Mouse (Mus musculus) midbrain, embryonic 12.5 days (tissue): ENCODE data around the gene A730049H05Rik. TPM values are rescaled to one million over a fixed set of nuclear protein-coding genes. Genes with fewer than 3 reads are reported as not detected.

Experiments
- ATAC-seq: fragments of 200-750 bp; cut with Nextera tagmentation; 2 replicates; pipeline ENCODE4 v1.8.0; 2017; ENCODE audit warnings: low read depth, moderate TSS enrichment, moderate library complexity; ENCODE audit not compliant: low FRiP score
- H3K27ac ChIP-seq: fragments of 300-500 bp; sonication (generic); replicated peaks from 2 replicates; pipeline ENCODE4 v1.5.1; 2016; ENCODE audit warnings: mild to moderate bottlenecking
- H3K27me3 ChIP-seq: fragments of 300-500 bp; sonication (generic); 2 replicates; pipeline ENCODE4 v1.6.1; 2016; ENCODE audit warnings: mild to moderate bottlenecking
- H3K36me3 ChIP-seq: fragments of 300-500 bp; sonication (generic); 2 replicates; pipeline ENCODE4 v1.6.1; 2016
- H3K4me1 ChIP-seq: fragments of 300-500 bp; sonication (generic); 2 replicates; pipeline ENCODE4 v1.6.1; 2016
- H3K4me2 ChIP-seq: fragments of 300-500 bp; sonication (generic); replicated peaks from 2 replicates; pipeline ENCODE4 v1.6.1; 2016; ENCODE audit warnings: mild to moderate bottlenecking, moderate library complexity
- H3K4me3 ChIP-seq: fragments of 300-500 bp; sonication (generic); 2 replicates; pipeline ENCODE4 v1.5.1; 2016; ENCODE audit warnings: mild to moderate bottlenecking
- H3K9ac ChIP-seq: fragments of 300-500 bp; sonication (generic); replicated peaks from 2 replicates; pipeline ENCODE4 v1.6.1; 2016; ENCODE audit warnings: mild to moderate bottlenecking, moderate library complexity
- H3K9me3 ChIP-seq: fragments of 300-500 bp; sonication (generic); 2 replicates; pipeline ENCODE4 v1.6.1; 2016; ENCODE audit warnings: mild to moderate bottlenecking
- WGBS: fragments of 180-500 bp; shearing (Covaris S2); methylation state at CpG from one replicate; pipeline ENCODE4 v1.1.7; 2016; 5-methylcytosine and 5-hydroxymethylcytosine counted together
- polyA plus RNA-seq: library from polyadenylated mRNA; unstranded; fragments of >200 nt; fragmentation: Nextera tagmentation; extraction: Ambion mirVana; gene quantifications from 2 replicates; pipeline ENCODE4 v1.2.1, GENCODE M21; 2016

A730049H05Rik gene
- polyA plus RNA-seq, 1 experiment from 2014 or later, result 0.29 TPM

- 68% methylated on average over 4 of the region's 4 CpGs for WGBS
- no peak for ATAC-seq
- no peaks in the 10 kb centered on the region for H3K36me3 ChIP-seq
- H3K4me2 ChIP-seq, result no peak within 1 kb of the TSS
- no peaks in the 10 kb centered on the region for H3K4me1 ChIP-seq
- no peak within 1 kb of the TSS for H3K4me3 ChIP-seq
- no peak within 1 kb of the TSS for H3K27ac ChIP-seq
- H3K9me3 ChIP-seq, result no peaks in the 10 kb centered on the region
- H3K9ac ChIP-seq, result no peak within 1 kb of the TSS
- H3K27me3 ChIP-seq, result no peaks in the 10 kb centered on the region
Observed at GRCm38 (mm10) chr6:92869089-92869581, 52.9 kb downstream of the A730049H05Rik start, which contains the start of gene Gm15737. Gene Gm15737, plus strand, starts transcription at chr6:92869357.

DNA sequence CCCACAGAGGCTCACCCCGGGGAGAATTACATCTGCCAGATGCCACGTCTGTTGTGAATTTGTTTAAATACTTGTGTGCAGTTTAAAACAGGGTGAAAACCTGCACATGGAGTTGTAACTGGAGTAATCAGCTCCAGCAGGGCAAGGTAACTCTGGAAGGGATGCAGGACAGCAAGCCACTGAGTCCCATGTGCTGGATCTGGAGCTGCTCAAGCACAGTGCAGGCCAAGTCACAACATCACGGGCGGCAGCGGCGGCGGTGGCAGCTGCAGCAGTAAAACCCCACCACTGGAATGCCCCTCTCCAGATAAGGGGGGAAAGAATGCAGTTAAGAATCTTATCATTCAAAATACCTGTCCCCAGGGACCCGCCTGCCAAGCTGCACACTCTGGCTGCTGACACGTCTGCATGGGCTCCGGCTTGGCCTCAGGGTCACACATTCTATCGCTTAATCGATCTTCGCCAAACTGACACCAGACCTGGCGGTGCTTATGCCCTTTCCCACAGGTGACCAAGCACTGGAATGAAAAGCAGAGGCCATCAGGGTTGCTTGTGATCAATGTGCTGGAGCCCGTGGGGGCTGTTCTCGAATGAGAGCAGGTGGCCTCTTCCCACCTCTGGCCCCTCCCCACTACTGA is 53.4 kb downstream of the A730049H05Rik start:
- no peak for ATAC-seq
- H3K9me3 ChIP-seq, result no peaks in the 10 kb centered on the region
- no peaks in the 10 kb centered on the region for H3K4me1 ChIP-seq
- H3K36me3 ChIP-seq, result no peaks in the 10 kb centered on the region
- no peaks in the 10 kb centered on the region for H3K27me3 ChIP-seq
- 70% methylated on average over 16 of the region's 16 CpGs for WGBS
- H3K4me2 ChIP-seq, result no peak overlapping the region
- no peak overlapping the region for H3K9ac ChIP-seq
- no peak overlapping the region for H3K4me3 ChIP-seq
- H3K27ac ChIP-seq, result no peak overlapping the region

DNA sequence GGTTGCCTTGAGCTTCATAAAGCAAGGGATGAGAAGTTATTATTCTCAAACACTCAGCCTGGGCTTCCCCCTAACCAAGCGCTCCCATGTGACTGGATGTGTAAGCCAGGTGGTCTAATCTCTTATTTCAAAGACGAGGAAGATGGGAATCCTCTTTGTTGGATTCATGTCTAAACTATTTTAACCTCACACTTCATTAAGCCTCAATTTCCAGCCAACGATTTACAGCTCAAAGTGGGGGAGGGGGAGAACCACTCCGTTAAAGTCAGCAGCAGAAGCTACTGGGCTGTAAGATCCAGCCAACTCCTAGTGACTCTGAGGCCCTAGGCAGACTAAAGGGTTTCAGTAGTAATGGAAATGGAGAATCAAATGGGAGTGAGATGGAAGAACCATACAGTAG is 55.5 kb downstream of the A730049H05Rik start:
- no peak overlapping the region for H3K9ac ChIP-seq
- H3K36me3 ChIP-seq, result no peaks in the 10 kb centered on the region
- no peaks in the 10 kb centered on the region for H3K9me3 ChIP-seq
- WGBS, result 69% methylated on average over 4 of the region's 4 CpGs
- H3K27me3 ChIP-seq, result no peaks in the 10 kb centered on the region
- H3K4me2 ChIP-seq, result no peak overlapping the region
- no peak for ATAC-seq
- no peak overlapping the region for H3K4me3 ChIP-seq
- no peak overlapping the region for H3K27ac ChIP-seq
- no peaks in the 10 kb centered on the region for H3K4me1 ChIP-seq

DNA sequence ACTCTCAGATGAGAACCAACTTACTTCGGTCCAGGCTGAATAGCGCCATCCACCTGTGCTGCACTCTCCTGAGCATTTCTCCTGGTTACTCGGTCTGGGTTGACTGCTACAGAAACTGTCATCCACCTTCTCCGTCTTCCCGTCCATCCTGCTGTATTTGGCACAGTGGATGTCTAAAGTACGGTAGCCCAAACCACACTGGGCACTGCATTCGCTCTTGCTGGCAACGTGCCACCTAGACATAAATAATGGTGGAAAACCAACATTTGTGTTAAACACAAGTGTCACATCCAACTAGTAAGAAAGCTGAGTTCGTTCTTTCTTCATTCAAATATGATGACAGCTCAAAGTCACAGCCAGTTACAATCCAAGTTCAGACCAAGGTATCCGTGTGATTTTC is 56.5 kb downstream of the A730049H05Rik start:
- Histone ChIP-seq H3K4me1 (no peaks in the 10 kb centered on the region), H3K4me2 (no peak overlapping the region), H3K9me3 (no peaks in the 10 kb centered on the region), H3K36me3 (no peaks in the 10 kb centered on the region), H3K27ac (no peak overlapping the region), H3K27me3 (no peaks in the 10 kb centered on the region), H3K4me3 (no peak overlapping the region), H3K9ac (no peak overlapping the region)
- 90% methylated on average over 10 of the region's 10 CpGs for WGBS
- no peak for ATAC-seq

GRCm38 (mm10) chr6:92874854-92875253 is 58.6 kb downstream of the A730049H05Rik start:
- 79% methylated on average over 5 of the region's 5 CpGs for WGBS
- Histone ChIP-seq H3K27me3 (peaks cover 7% of the 10 kb centered on the region; the same call in 1 of the 2 replicates), H3K9me3 (no peaks in the 10 kb centered on the region), H3K4me1 (no peaks in the 10 kb centered on the region), H3K4me2 (no peak overlapping the region), H3K4me3 (no peak overlapping the region), H3K27ac (no peak overlapping the region), H3K9ac (no peak overlapping the region), H3K36me3 (no peaks in the 10 kb centered on the region)
- ATAC-seq, result no peak

DNA sequence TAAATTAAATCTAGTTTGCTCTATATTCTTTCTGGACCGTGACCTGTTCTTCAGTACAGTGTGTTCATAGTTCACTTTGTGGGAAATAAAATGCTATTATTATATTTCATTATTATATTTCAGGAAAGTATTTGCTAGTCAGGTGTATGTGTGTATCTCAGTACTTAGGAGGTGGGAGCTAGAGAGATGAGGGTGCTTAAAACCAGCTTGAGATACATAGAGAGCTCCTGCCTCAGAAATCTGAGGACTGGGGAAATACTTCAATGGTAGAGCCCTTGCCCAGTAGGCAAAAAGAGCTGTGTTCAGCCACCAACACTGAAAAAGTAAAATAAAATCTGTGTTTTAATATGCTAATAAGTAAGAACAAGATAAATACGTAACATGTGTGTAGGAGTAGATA is 59.1 kb downstream of the A730049H05Rik start:
- H3K4me2 ChIP-seq, result no peak overlapping the region
- no peaks in the 10 kb centered on the region for H3K9me3 ChIP-seq
- H3K4me3 ChIP-seq, result no peak overlapping the region
- no peak for ATAC-seq
- no peak overlapping the region for H3K27ac ChIP-seq
- 95% methylated on average over 2 of the region's 2 CpGs for WGBS
- no peaks in the 10 kb centered on the region for H3K36me3 ChIP-seq
- H3K27me3 ChIP-seq, result peaks cover 8% of the 10 kb centered on the region; the same call in 1 of the 2 replicates
- H3K9ac ChIP-seq, result no peak overlapping the region
- no peaks in the 10 kb centered on the region for H3K4me1 ChIP-seq

GRCm38 (mm10) chr6:92876121-92876520 is 59.8 kb downstream of the A730049H05Rik start:
- Histone ChIP-seq H3K36me3 (no peaks in the 10 kb centered on the region), H3K4me1 (no peaks in the 10 kb centered on the region), H3K4me3 (no peak overlapping the region), H3K27me3 (peaks cover 8% of the 10 kb centered on the region; the same call in 1 of the 2 replicates), H3K9me3 (no peaks in the 10 kb centered on the region), H3K4me2 (no peak overlapping the region), H3K27ac (no peak overlapping the region), H3K9ac (no peak overlapping the region)
- 84% methylated on average over 5 of the region's 5 CpGs for WGBS
- ATAC-seq, result no peak

DNA sequence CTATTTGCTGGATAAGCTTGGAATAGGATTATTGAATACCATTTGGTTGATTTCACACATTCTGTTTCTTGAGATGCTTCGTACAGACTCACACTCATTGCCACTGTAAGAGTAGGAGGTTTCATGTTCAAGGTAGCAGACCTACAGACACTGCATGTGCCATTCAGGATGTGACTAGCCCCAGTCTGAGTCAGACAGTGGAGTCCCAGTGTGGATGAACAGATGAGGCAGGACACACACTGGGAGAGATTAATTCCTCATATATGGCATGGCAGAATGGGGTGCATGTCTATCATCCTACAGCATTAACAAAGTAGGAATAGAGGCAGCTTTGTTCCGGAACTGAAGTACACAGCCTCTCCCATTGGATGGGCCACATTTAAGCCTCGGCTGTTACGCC is 61.0 kb downstream of the A730049H05Rik start:
- ATAC-seq, result no peak
- WGBS, result 93% methylated on average over 4 of the region's 4 CpGs

GRCm38 (mm10) chr6:92878771-92879170 is 62.5 kb downstream of the A730049H05Rik start:
- no peak overlapping the region for H3K9ac ChIP-seq
- peaks cover 10% of the 10 kb centered on the region for H3K4me1 ChIP-seq
- H3K27ac ChIP-seq, result no peak overlapping the region
- 92% methylated on average over 5 of the region's 5 CpGs for WGBS
- H3K36me3 ChIP-seq, result no peaks in the 10 kb centered on the region
- H3K27me3 ChIP-seq, result peaks cover 17% of the 10 kb centered on the region; the same call in 1 of the 2 replicates
- H3K4me3 ChIP-seq, result no peak overlapping the region
- no peaks in the 10 kb centered on the region for H3K9me3 ChIP-seq
- H3K4me2 ChIP-seq, result no peak overlapping the region
- ATAC-seq, result no peak

More for the DNA sequence above, 61.0 kb downstream of the A730049H05Rik start:
- no peaks in the 10 kb centered on the region for H3K9me3 ChIP-seq
- H3K9ac ChIP-seq, result no peak overlapping the region
- no peaks in the 10 kb centered on the region for H3K36me3 ChIP-seq
- no peak overlapping the region for H3K27ac ChIP-seq
- H3K4me2 ChIP-seq, result no peak overlapping the region
- H3K4me1 ChIP-seq, result no peaks in the 10 kb centered on the region
- peaks cover 12% of the 10 kb centered on the region; the same call in 1 of the 2 replicates for H3K27me3 ChIP-seq
- H3K4me3 ChIP-seq, result no peak overlapping the region

DNA sequence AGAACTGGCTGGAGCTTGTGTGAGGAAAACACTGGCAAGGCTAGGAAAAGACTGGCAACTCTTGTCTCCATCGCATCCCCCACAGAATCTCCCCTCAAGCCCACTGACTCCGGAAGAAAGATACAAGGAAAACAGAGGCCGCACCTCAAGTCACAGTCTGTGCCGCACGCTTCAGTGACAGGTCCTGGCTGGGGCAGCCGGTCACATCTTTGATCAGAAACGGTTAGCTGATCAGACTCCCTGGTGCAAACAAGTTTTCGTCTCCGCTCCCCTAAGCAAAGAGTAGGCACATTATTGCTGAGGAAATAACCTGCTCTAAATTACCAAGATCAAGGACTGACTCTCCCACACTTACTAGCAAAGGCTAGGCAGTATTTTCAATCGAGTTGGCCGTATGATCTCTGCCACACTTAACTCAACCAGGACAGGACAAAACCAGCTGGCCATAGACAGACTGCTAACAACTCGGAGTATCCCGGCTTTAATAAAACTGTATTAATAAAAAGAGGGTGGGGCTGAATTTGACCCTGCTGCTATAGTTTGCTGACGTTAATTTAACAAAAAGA is 63.5 kb downstream of the A730049H05Rik start:
- 70% methylated on average over 14 of the region's 14 CpGs for WGBS
- Histone ChIP-seq H3K4me1 (peaks cover 10% of the 10 kb centered on the region), H3K27me3 (peaks cover 21% of the 10 kb centered on the region), H3K4me2 (no peak overlapping the region), H3K9ac (no peak overlapping the region), H3K36me3 (no peaks in the 10 kb centered on the region), H3K9me3 (no peaks in the 10 kb centered on the region), H3K27ac (no peak overlapping the region), H3K4me3 (no peak overlapping the region)
- no peak for ATAC-seq

- Histone ChIP-seq H3K4me3 (no peak overlapping the region), H3K36me3 (no peaks in the 10 kb centered on the region), H3K9me3 (no peaks in the 10 kb centered on the region), H3K4me2 (no peak overlapping the region), H3K27me3 (peaks cover 30% of the 10 kb centered on the region), H3K27ac (no peak overlapping the region), H3K4me1 (peaks cover 10% of the 10 kb centered on the region), H3K9ac (no peak overlapping the region)
- ATAC-seq, result no peak
- 63% methylated on average over 5 of the region's 5 CpGs for whole genome bisulfite sequencing
Observed at GRCm38 (mm10) chr6:92882446-92882845, 66.2 kb downstream of the A730049H05Rik start.

GRCm38 (mm10) chr6:92883131-92883900 is 67.0 kb downstream of the A730049H05Rik start:
- H3K36me3 ChIP-seq, result no peaks in the 10 kb centered on the region
- no peak for ATAC-seq
- H3K9ac ChIP-seq, result no peak overlapping the region
- H3K9me3 ChIP-seq, result no peaks in the 10 kb centered on the region
- 10% methylated on average over 9 of the region's 9 CpGs for WGBS
- H3K4me2 ChIP-seq, result 0 out of 2 replicates have a peak overlapping the region, but pooled peaks have one; percentile 15
- peaks cover 30% of the 10 kb centered on the region for H3K27me3 ChIP-seq
- no peak overlapping the region for H3K4me3 ChIP-seq
- no peak overlapping the region for H3K27ac ChIP-seq
- peaks cover 10% of the 10 kb centered on the region for H3K4me1 ChIP-seq
